Mouse (Mus musculus) megakaryocyte-erythroid progenitor cell, adult 5 weeks (primary cell): Measurements from ENCODE around the gene Fxyd2. TPM values are rescaled to one million over a fixed set of nuclear protein-coding genes. Genes with fewer than 3 reads are reported as not detected.

ENCODE experiments used
- polyA plus RNA-seq: library from polyadenylated mRNA; stranded (reverse); fragments of >175 nt; gene quantifications from 2 replicates; pipeline ENCODE4 v1.2.3, GENCODE M21; 2012

Gene Fxyd2
- 1.7 and 3.6 TPM in 2 replicates for polyA plus RNA-seq

GRCm38 (mm10) chr9:45399434-45399833 is at the start of gene Fxyd2:
Gene Fxyd2 (plus strand): TSS chr9:45399669.

GRCm38 (mm10) chr9:45370117-45370561 is 29.3 kb upstream of the Fxyd2 start, which contains the start of gene Fxyd6:
Gene Fxyd6 (plus strand): TSS chr9:45370185.

GRCm38 (mm10) chr9:45426456-45426855 is 27.0 kb downstream of the Fxyd2 start, which contains the start of gene Dscaml1:
Gene Dscaml1 (plus strand): TSS chr9:45426628.

Other genes starting within 250 kb of the Fxyd2 start
- gene BC049352, start 217.7 kb upstream of the Fxyd2 start, polyA plus RNA-seq: 0.04 and 0.14 TPM in 2 replicates
- gene Tmprss4, start 195.6 kb upstream of the Fxyd2 start, polyA plus RNA-seq: not detected in 2 replicates
- gene Il10ra, start 130.5 kb upstream of the Fxyd2 start, polyA plus RNA-seq: 1.6 and 2.2 TPM in 2 replicates
- gene Tmprss13, start 80.6 kb upstream of the Fxyd2 start, polyA plus RNA-seq: 0.03 TPM in 1 of 2 replicates, not detected in the other
- 0.19 and 0.20 TPM in 2 replicates for gene Fxyd6, start 29.5 kb upstream of the Fxyd2 start, polyA plus RNA-seq
- gene Dscaml1, start 27.0 kb downstream of the Fxyd2 start, polyA plus RNA-seq: 0.09 and 0.37 TPM in 2 replicates